Mouse (Mus musculus): Measurements from ENCODE around the gene Slc17a7.

Slc17a7 gene

GRCm38 (mm10) chr7:45175929-45176328, 12.2 kb downstream of the Slc17a7 start:
- in situ Hi-C loops (cut with MboI): no loop called here

DNA sequence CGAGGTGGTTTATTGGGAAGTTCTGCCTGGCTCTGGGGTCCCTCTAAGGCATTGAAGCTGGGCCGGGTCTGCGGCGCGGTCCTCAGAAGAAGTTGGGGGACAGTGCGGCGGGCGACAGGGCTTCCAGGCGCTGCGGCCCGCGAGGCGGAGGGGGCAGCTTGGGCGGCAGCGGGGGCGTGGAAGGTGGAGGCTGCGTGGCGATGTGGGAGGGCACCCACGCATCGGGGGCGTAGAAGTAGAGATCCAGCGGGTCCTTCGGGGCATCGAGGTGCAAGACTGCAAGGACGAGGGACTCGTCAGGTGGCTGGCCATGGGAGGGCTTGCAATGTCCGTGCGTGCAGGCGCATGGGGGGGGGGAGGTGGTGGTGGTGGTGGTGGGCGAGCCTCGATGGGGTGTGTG, 12.6 kb downstream of the Slc17a7 start:
- in situ Hi-C loops (cut with MboI): no loop called here

GRCm38 (mm10) chr7:45178550-45178949, 14.8 kb downstream of the Slc17a7 start:
- in situ Hi-C loops (cut with MboI): no loop called here

DNA sequence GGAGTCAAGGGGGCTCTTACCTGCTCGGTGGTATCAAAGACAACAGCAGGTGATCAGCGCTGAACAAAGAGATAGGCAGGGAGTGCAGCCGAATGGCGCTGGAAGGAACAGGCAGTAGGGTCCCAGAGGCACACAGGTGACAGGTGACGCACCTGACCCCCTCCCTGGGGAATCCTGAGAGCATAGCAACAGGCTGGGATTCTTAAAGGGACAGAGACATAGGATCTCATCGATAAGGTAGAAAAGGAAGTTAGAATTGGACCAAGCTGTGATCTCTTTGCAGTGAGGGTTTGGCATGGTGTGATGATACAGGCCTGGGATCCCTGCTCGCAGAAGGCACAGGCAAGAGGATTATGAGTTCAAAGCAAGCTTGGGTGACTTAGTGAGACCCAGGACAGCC, 15.7 kb downstream of the Slc17a7 start, which contains the start of gene Gfy:
Gfy (minus strand) TSS at position 101 of the 400 bp plus-strand sequence.
- in situ Hi-C loops (cut with MboI): no loop called here

DNA sequence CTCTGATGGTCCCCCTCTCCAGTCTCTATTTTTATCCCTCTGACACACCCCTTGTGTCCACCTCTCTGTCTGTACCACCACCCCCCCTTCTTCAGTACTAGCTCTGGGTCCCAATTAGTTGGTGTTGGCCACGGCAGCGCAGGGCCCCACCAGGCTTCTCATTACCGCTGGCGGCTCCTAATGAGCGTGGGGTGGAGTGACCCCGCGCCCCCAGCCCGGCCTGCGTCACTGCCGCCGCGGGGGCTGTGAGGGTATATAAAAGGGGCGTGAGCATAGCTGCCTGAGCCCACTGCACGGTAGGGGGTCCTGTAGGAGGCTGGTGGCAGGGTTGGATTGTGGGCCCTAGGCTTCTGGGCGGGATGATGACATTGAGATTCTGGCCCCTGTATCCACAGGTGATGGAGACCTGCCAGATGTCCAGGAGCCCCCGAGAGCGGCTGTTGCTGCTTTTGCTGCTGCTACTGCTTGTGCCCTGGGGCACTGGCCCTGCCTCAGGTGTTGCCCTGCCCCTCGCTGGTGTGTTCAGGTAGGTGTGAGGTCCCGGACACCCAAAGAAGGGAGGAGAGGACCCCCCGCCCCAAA, 17.2 kb downstream of the Slc17a7 start, which contains the start of gene Pth2:
Pth2 (plus strand) TSS at position 100 of the 582 bp plus-strand sequence.
- in situ Hi-C loops (cut with MboI): no loop called here

GRCm38 (mm10) chr7:45181540-45181939, 17.8 kb downstream of the Slc17a7 start:
- in situ Hi-C loops (cut with MboI): no loop called here

DNA sequence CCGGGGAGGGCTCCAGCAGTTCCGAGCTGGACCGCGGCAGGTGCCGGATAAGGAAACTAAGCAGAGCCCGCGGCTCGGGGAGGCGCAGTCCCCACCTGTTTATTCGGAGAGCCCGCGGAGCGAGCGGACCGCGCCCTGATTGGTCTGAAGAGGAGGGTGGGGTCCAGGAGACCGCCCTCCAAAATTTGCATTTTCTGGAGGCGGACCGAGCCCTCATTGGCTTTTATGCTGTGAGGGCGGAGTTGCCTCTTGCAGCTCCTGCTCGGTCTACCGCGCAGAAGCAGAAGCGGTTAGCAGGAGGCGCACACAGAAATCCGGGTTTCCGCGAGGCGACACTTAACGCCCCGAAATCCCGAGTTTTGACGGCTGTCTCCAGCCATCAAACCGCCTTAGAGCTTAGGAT, 18.5 kb downstream of the Slc17a7 start:
- in situ Hi-C loops (cut with MboI): no loop called here

GRCm38 (mm10) chr7:45182606-45183005, 18.9 kb downstream of the Slc17a7 start:
- in situ Hi-C loops (cut with MboI): no loop called here

GRCm38 (mm10) chr7:45183672-45184071, 19.9 kb downstream of the Slc17a7 start:
- in situ Hi-C loops (cut with MboI): no loop called here

GRCm38 (mm10) chr7:45185921-45186320, 22.2 kb downstream of the Slc17a7 start:
- in situ Hi-C loops (cut with MboI): no loop called here

- in situ Hi-C loops (cut with MboI): no loop called here
These were observed 25.9 kb downstream of the Slc17a7 start for GRCm38 (mm10) chr7:45189600-45189999.

- in situ Hi-C loops (cut with MboI): no loop called here
These were observed 26.4 kb downstream of the Slc17a7 start for GRCm38 (mm10) chr7:45190186-45190585.

- in situ Hi-C loops (cut with MboI): no loop called here
These were observed 27.4 kb downstream of the Slc17a7 start for GRCm38 (mm10) chr7:45191161-45191560.

DNA sequence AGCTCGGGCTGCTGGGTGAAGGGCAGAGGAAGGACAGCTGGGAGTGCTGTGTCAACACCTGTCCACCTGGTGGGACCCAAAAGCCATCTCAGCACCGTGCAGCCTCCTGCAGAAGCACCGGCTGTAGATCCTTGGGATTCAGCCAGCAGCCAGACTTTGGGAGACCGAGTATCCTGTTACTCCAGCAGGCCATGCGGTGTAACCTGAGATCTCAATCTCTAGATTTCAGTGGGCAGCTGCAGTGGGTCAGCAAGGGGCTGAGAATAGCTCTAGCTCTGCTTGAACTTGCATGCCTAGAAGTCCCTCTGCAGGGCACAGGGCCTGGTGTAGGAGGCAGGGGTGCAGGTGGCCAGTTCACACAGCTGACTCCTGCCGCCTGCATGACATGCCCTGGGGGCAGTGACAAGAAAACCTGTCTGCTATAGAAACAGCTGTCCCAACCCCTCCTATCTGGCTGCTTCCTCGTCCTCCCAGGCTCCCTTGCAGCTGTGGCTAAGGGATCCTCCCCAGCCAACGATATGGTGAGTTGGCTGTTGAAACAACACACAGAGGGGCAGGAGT, 28.1 kb downstream of the Slc17a7 start:
- in situ Hi-C loops (cut with MboI): no loop called here

DNA sequence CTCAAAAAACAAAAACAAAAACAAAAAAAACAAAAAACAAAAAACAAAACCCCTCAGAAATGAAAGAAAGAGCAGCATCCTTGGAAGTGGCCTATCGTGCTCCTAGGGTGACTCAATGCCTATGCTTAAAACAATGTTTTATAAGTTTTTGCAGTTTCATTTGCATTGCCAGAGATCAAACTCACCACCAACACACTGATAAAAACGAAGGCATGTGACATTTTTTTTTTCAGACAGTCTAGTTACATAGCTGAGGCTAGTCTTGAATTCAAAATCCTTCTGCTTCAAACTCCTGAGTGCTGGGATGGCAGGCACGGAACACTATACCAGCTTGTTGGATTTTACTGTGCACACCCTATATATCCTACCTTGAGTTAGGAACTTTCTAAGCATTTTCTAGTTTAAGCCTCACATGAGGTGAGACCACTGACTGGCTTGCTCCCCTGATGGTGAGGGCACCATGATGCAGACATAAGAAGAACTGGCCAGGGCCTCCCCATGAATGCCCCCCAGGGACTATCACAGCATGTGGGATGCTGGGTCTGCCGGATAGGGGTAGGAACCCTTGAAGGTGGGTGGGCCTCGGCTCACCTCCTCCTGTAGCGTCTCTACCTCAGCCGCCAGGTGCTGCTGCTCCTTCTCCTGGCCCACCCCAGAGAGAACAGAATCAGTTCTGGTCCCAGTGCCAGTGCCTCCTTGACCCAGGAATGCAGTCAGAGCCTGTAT, 29.0 kb downstream of the Slc17a7 start:
- in situ Hi-C loops (cut with MboI): no loop called here

DNA sequence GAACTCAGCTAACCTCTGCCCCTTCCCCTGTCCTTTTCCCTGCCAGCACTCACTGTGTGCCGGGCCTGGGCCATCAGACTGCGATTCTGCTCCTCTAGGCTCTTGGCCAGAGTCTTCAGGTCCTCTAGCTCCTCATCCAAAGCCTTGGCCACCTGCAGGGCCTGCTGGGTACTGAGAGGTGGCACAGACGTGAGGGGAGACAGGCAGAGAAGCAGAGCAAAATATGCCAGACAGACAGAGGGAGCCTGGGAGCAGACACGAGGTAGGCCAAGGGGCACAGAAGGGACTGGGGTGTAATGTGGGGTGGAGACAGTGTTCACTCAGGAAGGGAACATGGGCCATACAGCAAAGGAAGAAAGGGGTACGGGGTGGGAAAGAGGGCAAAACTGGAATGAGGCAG, 29.7 kb downstream of the Slc17a7 start:
- in situ Hi-C loops (cut with MboI): no loop called here

- in situ Hi-C loops (cut with MboI): no loop called here
These were observed 30.4 kb downstream of the Slc17a7 start for GRCm38 (mm10) chr7:45193871-45194785.

DNA sequence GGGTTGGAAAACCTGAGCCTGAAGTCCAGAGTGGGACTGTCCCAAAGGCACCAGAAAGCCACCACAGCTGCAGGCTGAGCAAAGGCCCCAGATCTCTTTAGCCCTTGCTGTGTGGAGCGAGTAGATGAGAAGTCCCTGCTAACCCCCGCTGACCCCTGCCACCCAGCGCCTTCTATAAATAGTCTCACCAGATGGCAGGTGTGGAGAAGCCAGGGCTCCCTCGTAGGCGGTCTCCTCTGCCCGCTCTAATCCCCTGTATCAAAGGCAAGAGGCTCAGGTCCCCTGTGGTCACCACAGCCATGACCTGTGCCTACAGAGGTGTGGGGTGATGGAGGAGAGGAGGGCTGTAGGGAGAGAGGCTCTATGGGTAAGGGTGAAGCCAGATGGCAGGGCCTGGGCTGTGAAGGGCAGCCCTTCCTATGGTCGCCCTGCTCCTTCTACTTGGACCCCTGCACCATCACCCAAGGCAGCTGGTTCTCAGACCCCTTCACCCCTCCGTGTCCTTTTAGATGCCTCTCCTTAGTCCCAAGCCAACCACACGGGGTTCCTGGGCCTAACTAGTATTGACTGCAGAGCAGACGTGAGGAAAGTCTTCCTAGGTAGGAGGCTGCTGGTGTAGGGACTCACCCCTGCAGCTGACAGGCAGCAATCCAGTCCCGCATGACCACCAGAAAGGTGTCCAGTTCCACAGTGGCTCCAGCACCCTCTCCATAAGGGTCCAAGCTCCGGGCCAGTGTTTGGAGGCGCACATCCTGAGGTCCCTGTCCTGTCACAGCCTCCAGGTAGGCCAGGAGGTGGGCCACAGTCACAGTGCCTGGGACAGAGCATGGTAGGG, 31.8 kb downstream of the Slc17a7 start:
- in situ Hi-C loops (cut with MboI): no loop called here

DNA sequence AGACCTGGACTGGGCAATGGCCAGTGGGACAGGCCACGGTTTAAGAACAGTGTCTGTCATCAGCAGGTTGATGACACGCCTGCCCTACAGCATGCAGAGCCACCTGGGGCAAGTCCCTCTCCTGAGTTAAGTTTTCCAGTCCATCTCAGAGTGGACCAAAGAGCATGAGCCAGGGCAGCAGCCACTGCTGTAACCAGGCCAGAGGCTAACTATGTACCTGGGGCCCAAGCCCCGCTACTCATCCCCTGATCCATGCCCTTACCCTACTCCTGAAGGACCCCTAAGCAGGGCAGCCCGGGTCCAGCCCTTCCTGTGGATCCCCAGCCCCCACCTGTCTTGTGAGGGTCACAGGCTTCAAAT, 32.4 kb downstream of the Slc17a7 start:
- in situ Hi-C loops (cut with MboI): no loop called here

DNA sequence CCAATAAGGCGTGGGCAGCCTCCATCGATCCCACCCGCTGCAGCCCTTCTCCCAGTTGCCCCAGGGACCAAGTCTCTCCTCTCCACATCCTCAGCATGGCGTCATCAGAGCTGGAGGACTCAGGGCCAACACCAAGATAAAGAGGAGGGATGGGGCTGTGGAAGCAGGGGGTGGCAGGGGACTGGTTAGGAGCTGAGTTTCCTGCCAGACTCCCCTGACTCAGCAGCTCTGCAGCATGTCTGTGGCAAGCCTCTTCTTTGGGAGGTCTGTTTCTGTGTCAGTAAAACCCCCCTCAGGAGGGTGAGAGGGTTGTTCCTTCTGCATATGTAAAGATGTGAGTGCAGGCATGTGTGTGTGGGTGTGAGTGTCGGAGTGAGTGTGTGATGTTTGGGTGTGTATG, 33.2 kb downstream of the Slc17a7 start:
- in situ Hi-C loops (cut with MboI): no loop called here

- in situ Hi-C loops (cut with MboI): no loop called here
These were observed 34.7 kb downstream of the Slc17a7 start for GRCm38 (mm10) chr7:45198435-45198834.

All from mature B cell (primary cell).